Mouse (Mus musculus) gastrocnemius, postnatal 14 days (tissue): ENCODE data around the gene Tbc1d14. TPM values are rescaled to one million over a fixed set of nuclear protein-coding genes. Genes with fewer than 3 reads are reported as not detected.

Experiments used
- DNase-seq: peaks from one replicate; pipeline ENCODE4 v3.0.0; 2021; ENCODE audit warnings: mixed read lengths
- intact Hi-C: fragments of 180-260 bp; cut with DNase I; formaldehyde crosslinking; loops from one replicate; pipeline ENCODE4 v1.15.1; 2025; ENCODE audit warnings: low total_unique reads
- total RNA-seq, 2 experiments: library from RNA; stranded (reverse); gene quantifications; 2 replicates each; pipeline ENCODE4 v1.2.3; 2021

Gene Tbc1d14
- total RNA-seq, 2 experiments from 2014 or later = 13.9 to 14.6 TPM

GRCm38 (mm10) chr5:36479735-36480134, 113.3 kb downstream of the Tbc1d14 start:
- intact Hi-C loops = loop anchor here (10.0 kb wide), 1 partner anchor 105 kb away; no protein-coding TSS in a partner anchor

GRCm38 (mm10) chr5:36478540-36479420, 114.3 kb downstream of the Tbc1d14 start:
- intact Hi-C loops = no loop called here
- DNase-seq = peak; percentile 38

More at GRCm38 (mm10) chr5:36479735-36480134, 113.3 kb downstream of the Tbc1d14 start:
- DNase-seq = no peak

GRCm38 (mm10) chr5:36477486-36477885, 115.6 kb downstream of the Tbc1d14 start:
- no peak for DNase-seq
- intact Hi-C loops = no loop called here

GRCm38 (mm10) chr5:36474283-36474682, 118.8 kb downstream of the Tbc1d14 start:
- intact Hi-C loops = no loop called here
- peak; percentile 55 for DNase-seq

GRCm38 (mm10) chr5:36472876-36473655, 120.0 kb downstream of the Tbc1d14 start:
- no peak for DNase-seq
- intact Hi-C loops = no loop called here

- intact Hi-C loops = no loop called here
- DNase-seq = no peak
Observed at GRCm38 (mm10) chr5:36471206-36471605, 121.9 kb downstream of the Tbc1d14 start.

GRCm38 (mm10) chr5:36465889-36466288, 127.2 kb downstream of the Tbc1d14 start:
- intact Hi-C loops = no loop called here
- no peak for DNase-seq

GRCm38 (mm10) chr5:36464709-36465661, 128.1 kb downstream of the Tbc1d14 start, which contains the start of gene Grpel1:
TSS of gene Grpel1 (plus strand) at chr5:36464998.
- peak; percentile 98 for DNase-seq
- intact Hi-C loops = loop anchor here (5.0 kb wide), 1 partner anchor 277 kb away; no protein-coding TSS in a partner anchor

- no peak for DNase-seq
- intact Hi-C loops = loop anchor here (5.0 kb wide), 1 partner anchor 279 kb away; no protein-coding TSS in a partner anchor
Observed at GRCm38 (mm10) chr5:36463391-36463790, 129.7 kb downstream of the Tbc1d14 start.

GRCm38 (mm10) chr5:36462810-36463209, 130.3 kb downstream of the Tbc1d14 start:
- intact Hi-C loops = loop anchor here (5.0 kb wide), 1 partner anchor 279 kb away; no protein-coding TSS in a partner anchor
- peak; percentile 69 for DNase-seq

- intact Hi-C loops = loop anchor here (5.0 kb wide), 1 partner anchor 281 kb away; no protein-coding TSS in a partner anchor
Observed at GRCm38 (mm10) chr5:36461231-36461630, 131.8 kb downstream of the Tbc1d14 start.

GRCm38 (mm10) chr5:36460712-36461111, 132.4 kb downstream of the Tbc1d14 start:
- DNase-seq = no peak
- intact Hi-C loops = loop anchor here (5.0 kb wide), 1 partner anchor 282 kb away; no protein-coding TSS in a partner anchor

More at GRCm38 (mm10) chr5:36461231-36461630, 131.8 kb downstream of the Tbc1d14 start:
- no peak for DNase-seq

- DNase-seq = no peak
- intact Hi-C loops = no loop called here
Observed at GRCm38 (mm10) chr5:36458926-36459325, 134.2 kb downstream of the Tbc1d14 start.

- no peak for DNase-seq
- intact Hi-C loops = no loop called here
Observed at GRCm38 (mm10) chr5:36457706-36458105, 135.4 kb downstream of the Tbc1d14 start.

GRCm38 (mm10) chr5:36452821-36453220, 140.3 kb downstream of the Tbc1d14 start:
- no peak for DNase-seq
- intact Hi-C loops = no loop called here

- DNase-seq = no peak
- intact Hi-C loops = no loop called here
Observed at GRCm38 (mm10) chr5:36451872-36452389, 141.1 kb downstream of the Tbc1d14 start.

GRCm38 (mm10) chr5:36451119-36451518, 142.0 kb downstream of the Tbc1d14 start:
- no peak for DNase-seq
- intact Hi-C loops = no loop called here

- DNase-seq = no peak
- intact Hi-C loops = no loop called here
Observed at GRCm38 (mm10) chr5:36449710-36450358, 143.2 kb downstream of the Tbc1d14 start.
